Mouse (Mus musculus): ENCODE measurements around the gene Rtbdn. TPM values are rescaled to one million over a fixed set of nuclear protein-coding genes. Genes with fewer than 3 reads are reported as not detected.

Gene Rtbdn
- polyA plus RNA-seq, 1 experiment from 2014 or later, result 0.20 TPM

DNA sequence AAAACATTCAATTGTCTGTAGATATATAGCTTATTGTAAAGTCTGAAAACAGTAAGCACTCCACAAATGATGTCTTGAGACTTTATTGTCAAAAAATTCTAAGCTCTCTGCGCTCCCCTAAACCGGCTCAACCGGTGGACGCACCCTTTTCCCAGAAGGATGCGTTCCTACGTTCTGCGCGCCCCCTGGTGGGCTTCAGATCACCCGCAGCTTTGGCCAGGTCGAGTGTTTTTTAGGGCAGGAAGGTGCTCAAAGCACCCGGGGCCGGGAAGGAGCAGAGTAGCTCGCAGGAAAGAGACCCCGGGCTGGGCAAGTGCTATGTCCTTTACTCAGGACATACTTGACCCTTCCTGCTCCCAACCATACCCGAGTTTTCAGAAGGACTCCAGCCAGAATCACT is 43.0 kb downstream of the Rtbdn start:
- Histone ChIP-seq H3K27me3 (replicated peaks) (peaks cover 22% of the 10 kb centered on the region), H3K4me2 (peak overlapping the region; percentile 98), H3K36me3 (no peaks in the 10 kb centered on the region), H3K9me3 (replicated peaks) (no peaks in the 10 kb centered on the region; the same call in 1 of the 2 replicates), H3K4me3 (peak overlapping the region; percentile 67), H3K27ac (ENCODE audit: poor library complexity, severe bottlenecking) (0 out of 2 replicates have a peak overlapping the region, but pooled peaks have one; percentile 30), H3K4me1 (replicated peaks) (peaks cover 25% of the 10 kb centered on the region), H3K9ac (peak overlapping the region; percentile 71)
- under 1% methylated on average over 15 of the region's 15 CpGs for WGBS
- peak; percentile 62 for ATAC-seq (ENCODE audit: insufficient number of reproducible peaks, low FRiP score)

DNA sequence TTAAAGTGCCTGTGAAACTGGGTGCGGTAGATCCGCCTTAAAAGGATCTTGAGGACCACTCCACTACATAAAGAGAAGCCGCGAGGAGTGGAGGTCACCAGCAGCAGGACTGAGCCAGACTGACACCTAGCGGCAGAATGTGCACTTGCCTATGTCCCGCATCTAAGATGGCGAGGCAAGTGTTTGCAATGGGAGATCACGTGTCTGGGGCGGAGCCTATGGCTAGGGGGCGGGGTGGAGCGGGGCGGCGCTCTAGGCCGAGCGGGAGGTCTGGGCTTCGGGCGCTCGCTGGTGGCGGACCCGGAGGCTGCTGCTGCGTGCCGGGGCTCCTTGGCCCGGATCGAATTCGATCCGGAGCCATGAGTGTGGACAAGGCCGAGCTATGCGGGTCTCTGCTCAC is 43.6 kb downstream of the Rtbdn start, which contains the start of gene Hook2:
TSS of gene Hook2 (plus strand) at position 255 of the 400 bp plus-strand sequence.
- Histone ChIP-seq H3K9me3 (replicated peaks) (no peaks in the 10 kb centered on the region; the same call in 1 of the 2 replicates), H3K4me1 (replicated peaks) (peaks cover 19% of the 10 kb centered on the region), H3K27me3 (replicated peaks) (peaks cover 27% of the 10 kb centered on the region), H3K4me3 (peak within 1 kb of the TSS; percentile 67), H3K27ac (ENCODE audit: poor library complexity, severe bottlenecking) (0 out of 2 replicates have a peak within 1 kb of the TSS, but pooled peaks have one; percentile 30), H3K4me2 (peak within 1 kb of the TSS; percentile 98), H3K36me3 (no peaks in the 10 kb centered on the region), H3K9ac (peak within 1 kb of the TSS; percentile 83)
- peak; percentile 92 for ATAC-seq (ENCODE audit: insufficient number of reproducible peaks, low FRiP score)
- under 1% methylated on average over 28 of the region's 28 CpGs for WGBS

DNA sequence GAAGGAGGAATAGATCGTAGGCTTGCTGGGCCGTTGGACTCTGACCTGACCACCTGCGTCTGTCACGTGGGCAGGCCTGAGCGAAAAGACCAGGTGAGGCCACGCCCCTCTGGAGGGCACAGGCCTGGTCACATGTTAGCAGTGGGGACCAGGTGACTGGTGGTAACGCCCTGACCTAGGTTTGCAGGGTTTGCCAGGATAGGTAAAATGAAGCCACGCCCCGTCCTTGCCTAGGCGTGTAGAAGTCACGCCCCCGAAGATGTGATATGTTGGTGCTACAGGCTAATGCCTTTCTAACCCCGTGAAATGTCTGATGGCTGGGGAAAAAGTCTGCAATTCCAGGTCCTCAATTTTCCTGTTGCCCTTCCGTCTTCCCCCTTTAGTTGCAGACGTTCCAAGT is 44.0 kb downstream of the Rtbdn start:
- H3K4me2 ChIP-seq, result peak overlapping the region; percentile 98
- 2% methylated on average over 15 of the region's 15 CpGs for WGBS

DNA sequence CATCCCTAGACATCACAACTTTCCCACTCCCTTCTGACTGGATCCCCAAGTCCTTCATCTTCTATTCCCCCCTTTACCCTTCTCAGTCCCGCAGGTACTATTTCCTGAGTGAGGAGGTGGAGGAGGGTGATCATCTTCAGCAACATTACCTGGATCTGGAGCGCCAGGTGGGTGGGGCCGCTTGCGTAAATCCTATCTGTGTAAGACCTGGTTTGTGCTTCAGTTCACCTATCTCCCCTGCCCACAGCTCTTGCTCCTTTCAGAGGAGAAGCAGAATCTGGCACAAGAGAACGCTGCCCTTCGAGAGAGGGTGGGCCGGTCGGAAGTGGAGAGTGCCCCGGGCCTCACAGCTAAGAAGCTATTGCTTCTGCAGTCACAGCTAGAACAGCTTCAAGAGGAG is 47.6 kb downstream of the Rtbdn start:
- no peak overlapping the region for H3K9ac ChIP-seq
- no peak overlapping the region for H3K4me3 ChIP-seq
- H3K4me1 ChIP-seq (replicated peaks), result peaks cover 15% of the 10 kb centered on the region
- peaks cover 39% of the 10 kb centered on the region for H3K27me3 ChIP-seq (replicated peaks)
- no peak overlapping the region for H3K4me2 ChIP-seq
- no peak for ATAC-seq (ENCODE audit: insufficient number of reproducible peaks, low FRiP score)
- H3K36me3 ChIP-seq, result no peaks in the 10 kb centered on the region
- H3K9me3 ChIP-seq (replicated peaks), result no peaks in the 10 kb centered on the region
- H3K27ac ChIP-seq (ENCODE audit: poor library complexity, severe bottlenecking), result no peak overlapping the region
- WGBS, result 86% methylated on average over 9 of the region's 9 CpGs

More for the DNA sequence above, 44.0 kb downstream of the Rtbdn start:
- Histone ChIP-seq H3K9me3 (replicated peaks) (no peaks in the 10 kb centered on the region; the same call in 1 of the 2 replicates), H3K9ac (peak overlapping the region; percentile 83), H3K27me3 (replicated peaks) (peaks cover 32% of the 10 kb centered on the region), H3K36me3 (no peaks in the 10 kb centered on the region), H3K27ac (ENCODE audit: poor library complexity, severe bottlenecking) (0 out of 2 replicates have a peak overlapping the region, but pooled peaks have one; percentile 29), H3K4me3 (peak overlapping the region; percentile 67), H3K4me1 (replicated peaks) (peaks cover 19% of the 10 kb centered on the region)
- peak; percentile 72 for ATAC-seq (ENCODE audit: insufficient number of reproducible peaks, low FRiP score)

DNA sequence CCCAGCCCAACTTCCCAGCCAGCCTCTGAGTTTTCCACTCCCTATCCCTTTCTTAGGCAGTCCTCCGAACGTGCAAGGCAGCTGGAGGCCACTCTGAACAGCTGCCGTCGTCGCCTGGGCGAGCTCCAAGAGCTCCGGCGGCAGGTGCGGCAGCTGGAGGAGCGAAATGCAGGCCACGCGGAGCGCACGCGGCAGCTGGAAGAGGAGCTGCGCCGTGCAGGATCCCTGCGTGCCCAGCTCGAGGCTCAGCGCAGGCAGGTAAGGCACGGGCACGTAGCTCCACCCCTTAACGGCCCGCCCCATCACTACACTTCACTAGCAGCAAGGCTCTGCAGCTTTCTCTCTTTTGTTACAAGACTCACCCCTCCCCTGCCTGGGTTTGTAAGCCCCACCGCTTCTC is 48.9 kb downstream of the Rtbdn start:
- Histone ChIP-seq H3K4me1 (replicated peaks) (peaks cover 12% of the 10 kb centered on the region), H3K4me3 (no peak overlapping the region), H3K27me3 (replicated peaks) (peaks cover 39% of the 10 kb centered on the region), H3K36me3 (no peaks in the 10 kb centered on the region), H3K9me3 (replicated peaks) (no peaks in the 10 kb centered on the region), H3K4me2 (peak overlapping the region; percentile 16; the same call in 1 of the 2 replicates), H3K9ac (no peak overlapping the region; the same call in 1 of the 2 replicates), H3K27ac (ENCODE audit: poor library complexity, severe bottlenecking) (no peak overlapping the region)
- no peak for ATAC-seq (ENCODE audit: insufficient number of reproducible peaks, low FRiP score)
- WGBS, result 33% methylated on average over 25 of the region's 25 CpGs

DNA sequence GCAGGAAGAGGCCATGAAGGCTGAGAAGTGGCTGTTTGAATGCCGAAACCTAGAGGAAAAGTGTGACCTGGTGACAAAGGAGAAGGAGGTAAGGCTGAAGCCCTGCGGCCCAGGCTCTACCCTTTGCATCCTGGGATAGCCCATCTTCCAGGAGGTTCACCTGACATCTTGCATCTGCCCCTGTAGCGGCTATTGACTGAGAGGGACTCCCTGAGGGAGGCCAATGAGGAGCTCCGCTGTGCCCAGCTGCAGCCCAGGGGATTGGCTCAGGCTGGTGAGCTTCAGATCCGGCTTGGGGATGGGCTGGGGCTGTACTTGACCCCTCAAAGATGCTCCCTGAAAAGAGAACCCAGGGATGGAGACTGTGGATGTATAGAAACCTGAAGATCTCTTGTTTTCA is 50.2 kb downstream of the Rtbdn start:
- 78% methylated on average over 5 of the region's 5 CpGs for WGBS
- no peak overlapping the region for H3K4me3 ChIP-seq

DNA sequence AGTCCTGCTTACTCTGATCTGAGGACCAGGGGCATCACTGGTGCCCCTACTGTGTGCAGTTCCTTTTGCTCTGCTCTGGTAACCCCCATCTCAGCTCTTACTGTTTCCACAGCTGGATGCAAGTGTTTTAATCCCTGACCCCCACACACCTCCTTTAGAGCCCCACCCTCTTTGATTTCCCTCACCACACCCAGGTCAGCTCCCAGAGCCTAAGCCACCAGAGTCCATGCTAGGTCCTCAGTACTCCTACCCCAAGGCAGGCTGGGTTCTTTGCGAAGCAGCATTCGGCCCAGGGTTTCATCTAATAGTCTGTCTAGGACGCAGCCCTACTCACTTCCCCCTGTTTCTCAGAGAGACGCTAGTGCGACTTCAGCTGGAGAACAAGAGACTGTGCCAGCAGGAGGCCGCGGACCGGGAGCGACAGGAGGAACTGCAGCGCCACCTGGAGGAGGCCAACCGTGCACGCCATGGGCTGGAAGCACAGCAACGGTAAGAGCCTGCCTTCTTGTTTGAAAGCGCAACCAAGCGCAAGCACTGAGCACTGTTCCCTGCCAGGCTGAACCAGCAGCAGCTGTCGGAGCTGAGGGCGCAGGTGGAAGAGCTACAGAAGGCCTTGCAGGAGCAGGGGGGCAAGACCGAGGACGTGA is 51.0 kb downstream of the Rtbdn start:
- Histone ChIP-seq H3K27ac (ENCODE audit: poor library complexity, severe bottlenecking) (no peak overlapping the region), H3K36me3 (0 out of 2 replicates have a peak, but pooled peaks cover 3% of the 10 kb centered on the region), H3K4me1 (replicated peaks) (peaks cover 6% of the 10 kb centered on the region; the same call in 1 of the 2 replicates), H3K9ac (peak overlapping the region; percentile 54; the same call in 1 of the 2 replicates), H3K4me3 (no peak overlapping the region), H3K27me3 (replicated peaks) (peaks cover 44% of the 10 kb centered on the region), H3K9me3 (replicated peaks) (no peaks in the 10 kb centered on the region), H3K4me2 (peak overlapping the region; percentile 52)
- ATAC-seq (ENCODE audit: insufficient number of reproducible peaks, low FRiP score), result peak; percentile 56; the same call in 1 of the 2 replicates
- WGBS, result 6% methylated on average over 19 of the region's 19 CpGs

More for the DNA sequence above, 50.2 kb downstream of the Rtbdn start:
- no peak for ATAC-seq (ENCODE audit: insufficient number of reproducible peaks, low FRiP score)
- Histone ChIP-seq H3K27ac (ENCODE audit: poor library complexity, severe bottlenecking) (no peak overlapping the region), H3K4me2 (no peak overlapping the region), H3K27me3 (replicated peaks) (peaks cover 39% of the 10 kb centered on the region), H3K4me1 (replicated peaks) (peaks cover 6% of the 10 kb centered on the region; the same call in 1 of the 2 replicates), H3K36me3 (0 out of 2 replicates have a peak, but pooled peaks cover 3% of the 10 kb centered on the region), H3K9me3 (replicated peaks) (no peaks in the 10 kb centered on the region), H3K9ac (no peak overlapping the region)

Small RNA genes lying within 50 kb of the gene (microRNA-seq; reads per million reads assigned to microRNA genes)
- gene Gm24197, result not detected

Other genes with a start within 250 kb of the Rtbdn start
- gene Lyl1, start 245.5 kb upstream of the Rtbdn start, polyA plus RNA-seq (2016; fragmentation: Nextera tagmentation; extraction: Ambion mirVana), result 18.1 and 19.7 TPM in 2 replicates
- gene G430095P16Rik, start 224.0 kb upstream of the Rtbdn start, polyA plus RNA-seq (2016; fragmentation: Nextera tagmentation; extraction: Ambion mirVana), result 5.4 and 6.9 TPM in 2 replicates
- gene Nfix, start 146.6 kb upstream of the Rtbdn start, polyA plus RNA-seq (2016; fragmentation: Nextera tagmentation; extraction: Ambion mirVana), result 9.2 and 10.9 TPM in 2 replicates
- gene Dand5, start 124.2 kb upstream of the Rtbdn start, polyA plus RNA-seq (2016; fragmentation: Nextera tagmentation; extraction: Ambion mirVana), result 4.6 and 6.2 TPM in 2 replicates
- gene Gadd45gip1, start 115.5 kb upstream of the Rtbdn start, polyA plus RNA-seq (2016; fragmentation: Nextera tagmentation; extraction: Ambion mirVana), result 50.9 and 52.1 TPM in 2 replicates
- gene Rad23a, start 106.3 kb upstream of the Rtbdn start, polyA plus RNA-seq (2016; fragmentation: Nextera tagmentation; extraction: Ambion mirVana), result 129 and 131 TPM in 2 replicates
- 747 and 767 TPM in 2 replicates for gene Calr, start 100.1 kb upstream of the Rtbdn start, polyA plus RNA-seq (2016; fragmentation: Nextera tagmentation; extraction: Ambion mirVana)
- gene Farsa, start 90.0 kb upstream of the Rtbdn start, polyA plus RNA-seq (2016; fragmentation: Nextera tagmentation; extraction: Ambion mirVana), result 53.6 and 59.2 TPM in 2 replicates
- 36.5 and 36.9 TPM in 2 replicates for gene Syce2, start 74.9 kb upstream of the Rtbdn start, polyA plus RNA-seq (2016; fragmentation: Nextera tagmentation; extraction: Ambion mirVana)
- 35.5 and 36.2 TPM in 2 replicates for gene Gcdh, start 53.1 kb upstream of the Rtbdn start, polyA plus RNA-seq (2016; fragmentation: Nextera tagmentation; extraction: Ambion mirVana)
- 12.1 and 17.9 TPM in 2 replicates for gene Klf1, start 45.1 kb upstream of the Rtbdn start, polyA plus RNA-seq (2016; fragmentation: Nextera tagmentation; extraction: Ambion mirVana)
- 4.2 and 4.3 TPM in 2 replicates for gene Dnase2a, start 38.4 kb upstream of the Rtbdn start, polyA plus RNA-seq (2016; fragmentation: Nextera tagmentation; extraction: Ambion mirVana)
- gene Mast1, start 9.6 kb upstream of the Rtbdn start, polyA plus RNA-seq (2016; fragmentation: Nextera tagmentation; extraction: Ambion mirVana), result 0.13 and 0.24 TPM in 2 replicates
- gene Gm49661, start 22.4 kb downstream of the Rtbdn start, polyA plus RNA-seq (2016; fragmentation: Nextera tagmentation; extraction: Ambion mirVana), result not detected in 2 replicates
- gene Prdx2, start 22.6 kb downstream of the Rtbdn start, polyA plus RNA-seq (2016; fragmentation: Nextera tagmentation; extraction: Ambion mirVana), result 638 and 672 TPM in 2 replicates
- gene Rnaseh2a, start 22.8 kb downstream of the Rtbdn start, polyA plus RNA-seq (2016; fragmentation: Nextera tagmentation; extraction: Ambion mirVana), result 77.1 and 79.0 TPM in 2 replicates
- gene Junb, start 31.7 kb downstream of the Rtbdn start, polyA plus RNA-seq (2016; fragmentation: Nextera tagmentation; extraction: Ambion mirVana), result 11.9 and 13.2 TPM in 2 replicates
- gene Hook2, start 43.6 kb downstream of the Rtbdn start, polyA plus RNA-seq (2016; fragmentation: Nextera tagmentation; extraction: Ambion mirVana), result 7.2 and 7.7 TPM in 2 replicates
- gene Best2, start 67.5 kb downstream of the Rtbdn start, polyA plus RNA-seq (2016; fragmentation: Nextera tagmentation; extraction: Ambion mirVana), result not detected in 2 replicates
- gene Asna1, start 78.3 kb downstream of the Rtbdn start, polyA plus RNA-seq (2016; fragmentation: Nextera tagmentation; extraction: Ambion mirVana), result 114 and 118 TPM in 2 replicates
- 102 and 109 TPM in 2 replicates for gene Trir, start 79.8 kb downstream of the Rtbdn start, polyA plus RNA-seq (2016; fragmentation: Nextera tagmentation; extraction: Ambion mirVana)
- gene Tnpo2, start 89.9 kb downstream of the Rtbdn start, polyA plus RNA-seq (2016; fragmentation: Nextera tagmentation; extraction: Ambion mirVana), result 28.8 and 34.4 TPM in 2 replicates
- gene Fbxw9, start 113.1 kb downstream of the Rtbdn start, polyA plus RNA-seq (2016; fragmentation: Nextera tagmentation; extraction: Ambion mirVana), result 17.3 and 18.8 TPM in 2 replicates
- not detected in 2 replicates for gene Gm5741, start 121.0 kb downstream of the Rtbdn start, polyA plus RNA-seq (2016; fragmentation: Nextera tagmentation; extraction: Ambion mirVana)
- gene Dhps, start 124.8 kb downstream of the Rtbdn start, polyA plus RNA-seq (2016; fragmentation: Nextera tagmentation; extraction: Ambion mirVana), result 50.4 and 60.9 TPM in 2 replicates
- 107 and 109 TPM in 2 replicates for gene Wdr83os, start 133.7 kb downstream of the Rtbdn start, polyA plus RNA-seq (2016; fragmentation: Nextera tagmentation; extraction: Ambion mirVana)
- 31.7 and 33.2 TPM in 2 replicates for gene Wdr83, start 134.3 kb downstream of the Rtbdn start, polyA plus RNA-seq (2016; fragmentation: Nextera tagmentation; extraction: Ambion mirVana)
- gene Man2b1, start 136.3 kb downstream of the Rtbdn start, polyA plus RNA-seq (2016; fragmentation: Nextera tagmentation; extraction: Ambion mirVana), result 33.2 and 34.8 TPM in 2 replicates
- gene Zfp791, start 176.1 kb downstream of the Rtbdn start, polyA plus RNA-seq (2016; fragmentation: Nextera tagmentation; extraction: Ambion mirVana), result 1.2 and 1.3 TPM in 2 replicates
- gene Cks1brt, start 204.9 kb downstream of the Rtbdn start, polyA plus RNA-seq (2016; fragmentation: Nextera tagmentation; extraction: Ambion mirVana), result not detected in 2 replicates

Data from heart, embryonic 12.5 days (tissue).